Mouse (Mus musculus) splenic B cell, adult 2 months (primary cell): ENCODE results near the gene Hsf2bp.

Experiments
- DNase-seq: peaks from one replicate; pipeline ENCODE4 v3.0.0-alpha.2; 2011; ENCODE audit warnings: low read depth, low spot score
- H3K27me3 ChIP-seq: 2 replicates; pipeline ENCODE4 v1.6.1; 2012; ENCODE audit warnings: mild to moderate bottlenecking, low read length, moderate library complexity, mixed read lengths; ENCODE audit not compliant: control insufficient read depth, poor library complexity, insufficient read depth, severe bottlenecking
- H3K36me3 ChIP-seq: 2 replicates; pipeline ENCODE4 v1.6.1; 2012; ENCODE audit warnings: mild to moderate bottlenecking, low read length, moderate library complexity, mixed read lengths; ENCODE audit not compliant: control insufficient read depth, poor library complexity, insufficient read depth, severe bottlenecking

Hsf2bp gene

DNA sequence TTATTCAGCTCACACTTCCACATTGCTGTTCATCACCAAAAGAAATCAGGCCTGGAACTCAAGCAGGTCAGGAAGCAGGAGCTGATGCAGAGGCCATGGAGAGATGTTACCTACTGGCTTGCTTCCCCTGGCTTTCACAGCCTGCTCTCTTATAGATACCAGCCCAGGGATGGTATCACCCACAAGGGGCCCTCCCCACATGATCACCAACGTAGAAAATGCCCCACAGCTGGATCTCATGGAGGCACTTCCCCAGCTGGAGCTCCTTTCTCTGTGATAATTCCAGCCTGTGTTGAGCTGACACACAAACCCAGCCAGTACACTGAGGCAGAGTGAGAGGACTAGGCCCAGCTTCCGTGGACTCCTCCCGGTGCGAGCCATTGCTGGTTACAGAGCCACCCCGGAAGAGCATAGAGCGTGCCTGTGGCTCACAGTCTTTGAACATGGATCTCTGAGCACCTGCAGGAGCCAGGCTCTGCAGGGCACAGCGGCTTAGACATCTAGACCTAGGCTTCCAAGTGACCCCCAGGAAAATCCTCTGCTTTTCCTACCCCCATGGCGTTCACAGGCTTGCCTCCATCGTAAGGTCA, 130.9 kb downstream of the Hsf2bp start:
- H3K36me3 ChIP-seq: no peaks in the 10 kb centered on the region
- DNase-seq: no peak
- H3K27me3 ChIP-seq: no peaks in the 10 kb centered on the region

DNA sequence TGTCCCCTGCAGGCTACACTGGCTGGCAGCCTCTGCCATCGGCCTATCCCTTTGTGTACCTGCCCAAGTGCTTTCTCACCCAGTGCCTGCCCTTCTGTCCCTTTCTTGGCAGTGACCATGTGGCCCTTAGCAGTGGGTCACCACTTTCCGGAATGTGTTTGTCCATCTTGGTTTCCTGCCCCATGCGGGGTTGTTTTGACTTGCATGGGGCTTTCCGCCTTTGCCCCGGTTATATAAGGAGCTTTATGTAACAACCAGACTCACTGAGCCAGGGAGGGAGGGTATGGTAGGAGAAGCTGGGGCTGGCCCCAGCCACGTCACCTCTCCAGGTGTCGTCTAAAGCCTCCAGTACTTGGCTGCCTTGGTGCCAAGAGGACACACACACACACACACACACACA, 132.1 kb downstream of the Hsf2bp start:
- no peaks in the 10 kb centered on the region for H3K36me3 ChIP-seq
- no peaks in the 10 kb centered on the region for H3K27me3 ChIP-seq
- no peak for DNase-seq

GRCm38 (mm10) chr17:31902630-31903198, 133.4 kb downstream of the Hsf2bp start:
- Histone ChIP-seq H3K27me3 (no peaks in the 10 kb centered on the region), H3K36me3 (no peaks in the 10 kb centered on the region)
- DNase-seq: no peak

- H3K36me3 ChIP-seq: no peaks in the 10 kb centered on the region
- no peaks in the 10 kb centered on the region for H3K27me3 ChIP-seq
- DNase-seq: no peak
These were observed 134.5 kb downstream of the Hsf2bp start for GRCm38 (mm10) chr17:31901461-31902204.

DNA sequence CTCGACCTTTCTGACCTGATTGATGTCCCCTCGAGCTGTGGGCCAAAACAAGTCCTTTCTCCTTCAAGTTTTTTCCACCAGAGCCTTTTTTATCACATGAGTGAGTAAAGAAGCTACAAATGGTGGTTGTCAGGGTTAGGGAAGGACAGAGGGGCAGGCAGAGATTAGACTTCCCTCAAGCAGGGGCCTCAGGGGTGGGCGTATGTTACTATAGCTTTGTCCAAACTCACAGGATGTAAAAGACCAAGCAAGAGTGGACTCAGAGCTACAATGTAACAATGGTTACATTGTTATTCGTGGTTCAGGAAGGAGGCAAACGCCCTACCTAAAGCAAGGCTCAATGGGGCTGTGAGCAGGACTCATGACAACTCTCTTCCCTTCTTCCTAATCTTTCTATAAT, 137.2 kb downstream of the Hsf2bp start:
- H3K27me3 ChIP-seq: no peaks in the 10 kb centered on the region
- no peaks in the 10 kb centered on the region for H3K36me3 ChIP-seq
- no peak for DNase-seq

GRCm38 (mm10) chr17:31897186-31897793, 138.9 kb downstream of the Hsf2bp start:
- no peak for DNase-seq
- H3K27me3 ChIP-seq: no peaks in the 10 kb centered on the region
- H3K36me3 ChIP-seq: no peaks in the 10 kb centered on the region

GRCm38 (mm10) chr17:31896751-31897150, 139.4 kb downstream of the Hsf2bp start:
- no peaks in the 10 kb centered on the region for H3K36me3 ChIP-seq
- no peaks in the 10 kb centered on the region for H3K27me3 ChIP-seq
- DNase-seq: no peak

GRCm38 (mm10) chr17:31896311-31896710, 139.8 kb downstream of the Hsf2bp start:
- no peak for DNase-seq
- H3K36me3 ChIP-seq: no peaks in the 10 kb centered on the region
- no peaks in the 10 kb centered on the region for H3K27me3 ChIP-seq
